Mouse (Mus musculus) C2C12 (cell line): ENCODE data around the gene Csad. TPM values are rescaled to one million over a fixed set of nuclear protein-coding genes. Genes with fewer than 3 reads are reported as not detected.
"Not testable (repeated sequence)": the region's sequence is repeated elsewhere in the genome, so short reads cannot be mapped to it uniquely, and the experiment has no call there.

ENCODE experiments used
- H3K27me3 ChIP-seq: one replicate; pipeline ENCODE4 v1.6.1; 2011; ENCODE audit not compliant: control insufficient read depth, insufficient read depth, insufficient read length
- H3K36me3 ChIP-seq: one replicate; pipeline ENCODE4 v1.6.1; 2011; ENCODE audit not compliant: control insufficient read depth, insufficient read depth
- H3K4me3 ChIP-seq: one replicate; pipeline ENCODE4 v1.5.1; 2011; ENCODE audit warnings: mild to moderate bottlenecking, control low read depth; ENCODE audit not compliant: poor library complexity, insufficient read depth, severe bottlenecking
- H3K79me2 ChIP-seq: one replicate; pipeline ENCODE4 v1.6.1; 2011; ENCODE audit not compliant: control insufficient read depth, insufficient read depth
- H3K79me3 ChIP-seq: one replicate; pipeline ENCODE4 v1.6.1; 2011; ENCODE audit warnings: low read depth, control low read depth
- H3ac ChIP-seq: one replicate; pipeline ENCODE3; 2011; ENCODE audit warnings: low read depth; ENCODE audit not compliant: control insufficient read depth, insufficient read length
- CEBPB ChIP-seq: IDR thresholded peaks from one replicate; pipeline ENCODE4 v1.6.1; 2011; ENCODE audit warnings: low read depth, mild to moderate bottlenecking, control low read depth, moderate library complexity
- CTCF ChIP-seq: IDR thresholded peaks from one replicate; pipeline ENCODE4 v1.5.1; 2011; ENCODE audit not compliant: control insufficient read depth, insufficient read depth, insufficient read length
- FOSL1 ChIP-seq: IDR thresholded peaks from one replicate; pipeline ENCODE4 v1.8.0; 2011; ENCODE audit warnings: mild to moderate bottlenecking, low read length; ENCODE audit not compliant: poor library complexity, insufficient read depth, severe bottlenecking
- MAX ChIP-seq: IDR thresholded peaks from one replicate; pipeline ENCODE4 v1.6.1; 2011; ENCODE audit warnings: mild to moderate bottlenecking, control low read depth
- MYOD1 ChIP-seq: IDR thresholded peaks from one replicate; pipeline ENCODE4 v1.6.1; 2011; ENCODE audit warnings: low read depth; ENCODE audit not compliant: control insufficient read depth, insufficient read length
- MYOG ChIP-seq: IDR thresholded peaks from one replicate; pipeline ENCODE4 v1.6.1; 2011; ENCODE audit not compliant: control insufficient read depth, insufficient read length; ENCODE audit errors: extremely low read depth
- USF1 ChIP-seq: IDR thresholded peaks from one replicate; pipeline ENCODE4 v1.6.1; 2011; ENCODE audit warnings: low read depth, mild to moderate bottlenecking, control low read depth, moderate library complexity
- polyA plus RNA-seq: library from polyadenylated mRNA; unstranded; fragments of >200 nt; fragmentation: generic; extraction: Trizol; gene quantifications from one replicate; pipeline ENCODE4 v1.2.1, GENCODE M21; 2012; ENCODE audit warnings: missing spikeins

Csad gene
- polyA plus RNA-seq, 1 experiment, result 26.4 TPM

GRCm38 (mm10) chr15:102230408-102231321 lies 26.1 kb upstream of the Csad start:
- TF ChIP-seq MAX (peak; percentile 100), CEBPB (peak; percentile 94), CTCF (no peak), FOSL1 (peak; percentile 96), USF1 (peak; percentile 95), MYOD1 (peak; percentile 73), MYOG (no peak)
- Histone ChIP-seq H3K27me3 (no peaks in the 10 kb centered on the region), H3ac (peak overlapping the region; percentile 22), H3K79me3 (peaks cover 21% of the 10 kb centered on the region), H3K36me3 (peaks cover 44% of the 10 kb centered on the region), H3K79me2 (peaks cover 41% of the 10 kb centered on the region), H3K4me3 (peak overlapping the region; percentile 8)

DNA sequence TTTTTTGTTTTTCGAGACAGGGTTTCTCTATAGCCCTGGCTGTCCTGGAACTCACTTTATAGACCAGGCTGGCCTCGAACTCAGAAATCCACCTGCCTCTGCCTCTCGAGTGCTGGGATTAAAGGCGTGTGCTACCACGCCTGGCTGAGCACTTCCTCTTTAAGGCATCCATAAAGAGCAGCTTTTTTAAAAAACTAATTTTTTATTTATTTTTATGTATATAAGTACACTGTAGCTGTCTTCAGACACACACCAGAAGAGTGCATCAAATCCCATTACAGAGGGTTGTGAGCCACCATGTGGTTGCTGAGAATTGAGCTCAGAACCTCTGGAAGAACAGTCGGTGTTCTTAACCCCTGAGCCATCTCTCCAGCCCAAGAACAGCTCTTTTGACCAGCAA lies 21.1 kb upstream of the Csad start:
- not testable (repeated sequence) for H3K27me3 ChIP-seq, H3ac ChIP-seq, H3K4me3 ChIP-seq
- Histone ChIP-seq H3K79me3 (peaks cover 21% of the 10 kb centered on the region), H3K79me2 (peaks cover 41% of the 10 kb centered on the region), H3K36me3 (peaks cover 46% of the 10 kb centered on the region)

DNA sequence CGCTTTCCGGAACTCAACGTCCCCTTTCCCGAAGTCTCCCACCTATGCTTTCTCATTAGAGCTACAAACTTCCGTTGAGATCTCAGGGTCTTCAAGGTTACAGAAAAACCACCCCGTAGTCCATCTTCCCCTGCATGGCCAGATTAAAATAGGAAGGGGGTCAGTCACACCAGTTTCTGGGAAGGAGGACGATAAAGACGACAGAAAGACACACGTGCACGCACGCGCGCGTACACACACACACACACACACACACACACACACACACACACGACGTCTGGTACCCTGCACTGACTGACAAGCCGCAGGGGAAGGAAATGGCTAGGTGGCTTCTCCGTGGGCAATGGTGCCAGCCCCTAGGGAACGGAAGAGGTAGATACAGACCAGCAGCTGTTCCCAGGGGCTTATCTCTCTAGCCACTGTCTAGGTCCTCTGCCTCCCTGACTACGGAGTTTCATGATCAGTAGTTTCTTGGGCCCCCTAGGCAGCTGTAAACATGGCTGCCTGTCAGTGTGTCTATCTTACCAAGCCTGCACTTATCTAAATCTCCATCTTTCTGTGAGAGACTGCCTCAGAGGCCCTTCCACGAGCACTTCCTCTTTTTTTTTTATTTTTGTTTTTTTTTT lies 20.6 kb upstream of the Csad start:
- Histone ChIP-seq H3K4me3 (no peak overlapping the region), H3K27me3 (no peaks in the 10 kb centered on the region), H3K36me3 (peaks cover 51% of the 10 kb centered on the region), H3K79me3 (peaks cover 21% of the 10 kb centered on the region), H3ac (peak overlapping the region; percentile 51), H3K79me2 (peaks cover 40% of the 10 kb centered on the region)
- TF ChIP-seq FOSL1 (no peak), MYOD1 (no peak), CTCF (no peak), CEBPB (no peak), MAX (no peak), USF1 (no peak)

GRCm38 (mm10) chr15:102224186-102224991 lies 19.9 kb upstream of the Csad start:
- H3K4me3 ChIP-seq, result no peak overlapping the region
- TF ChIP-seq CTCF, result peak; percentile 99
- no peak for TF ChIP-seq MYOG
- no peaks in the 10 kb centered on the region for H3K27me3 ChIP-seq
- peaks cover 18% of the 10 kb centered on the region for H3K79me3 ChIP-seq
- peaks cover 33% of the 10 kb centered on the region for H3K79me2 ChIP-seq
- H3ac ChIP-seq, result peak overlapping the region; percentile 51
- peaks cover 56% of the 10 kb centered on the region for H3K36me3 ChIP-seq

DNA sequence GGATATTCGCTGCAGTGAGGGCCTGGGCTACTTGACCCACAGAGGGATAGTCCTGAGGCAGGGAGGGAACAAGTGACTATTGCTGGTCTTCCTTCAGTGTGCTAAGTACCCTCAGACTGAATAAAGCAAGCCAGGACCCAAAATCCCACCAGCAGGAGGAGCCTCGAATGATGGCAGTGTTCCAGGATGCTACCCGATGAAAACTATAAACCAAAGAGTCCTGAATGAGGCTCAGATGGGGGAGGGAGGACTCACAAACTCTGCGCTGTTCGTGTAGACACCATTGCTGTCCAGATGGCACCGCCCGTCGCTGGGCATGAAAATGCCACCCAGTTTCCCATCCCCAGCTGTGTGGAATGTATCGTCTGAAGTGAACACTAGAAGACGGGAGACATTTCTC lies 17.9 kb upstream of the Csad start:
- TF ChIP-seq MYOD1 (no peak), FOSL1 (no peak), CTCF (no peak), MYOG (no peak), MAX (no peak), CEBPB (no peak), USF1 (no peak)
- Histone ChIP-seq H3K79me2 (peaks cover 13% of the 10 kb centered on the region), H3K36me3 (peaks cover 67% of the 10 kb centered on the region), H3K27me3 (no peaks in the 10 kb centered on the region), H3K4me3 (no peak overlapping the region), H3ac (no peak overlapping the region), H3K79me3 (peaks cover 5% of the 10 kb centered on the region)
